Mouse (Mus musculus) embryonic facial prominence, embryonic 12.5 days (tissue): ENCODE measurements at regions not wholly inside any gene's neighbourhood (a gene's known extent, or its start where the extent isn't known, plus 50 kb on each side); places are given as distances from the start of the nearest gene placed in this dataset.
A peak's percentile ranks its signal among the peaks of the same experiment; 100 is the strongest.

Experiments used
- ATAC-seq: fragments of 200-750 bp; cut with Nextera tagmentation; 2 replicates; pipeline ENCODE4 v1.8.0; 2017; ENCODE audit not compliant: insufficient number of reproducible peaks, insufficient read depth, low FRiP score, low TSS enrichment
- H3K27ac ChIP-seq: fragments of 300-500 bp; sonication (generic); 2 replicates; pipeline ENCODE4 v1.5.1; 2016; ENCODE audit warnings: mild to moderate bottlenecking
- H3K27me3 ChIP-seq: fragments of 300-500 bp; sonication (generic); 2 replicates; pipeline ENCODE4 v1.6.1; 2016; ENCODE audit warnings: mild to moderate bottlenecking, moderate library complexity
- H3K36me3 ChIP-seq: fragments of 300-500 bp; sonication (generic); 2 replicates; pipeline ENCODE4 v1.6.1; 2016; ENCODE audit warnings: mild to moderate bottlenecking
- H3K4me1 ChIP-seq: fragments of 300-500 bp; sonication (generic); 2 replicates; pipeline ENCODE4 v1.6.1; 2016
- H3K4me2 ChIP-seq: fragments of 300-500 bp; sonication (generic); replicated peaks from 2 replicates; pipeline ENCODE4 v1.6.1; 2016; ENCODE audit warnings: mild to moderate bottlenecking, moderate library complexity
- H3K4me3 ChIP-seq: fragments of 300-500 bp; sonication (generic); 2 replicates; pipeline ENCODE4 v1.5.1; 2016; ENCODE audit warnings: mild to moderate bottlenecking
- H3K9ac ChIP-seq: fragments of 300-500 bp; sonication (generic); 2 replicates; pipeline ENCODE4 v1.6.1; 2016; ENCODE audit warnings: mild to moderate bottlenecking, moderate library complexity
- H3K9me3 ChIP-seq: fragments of 300-500 bp; sonication (generic); 2 replicates; pipeline ENCODE4 v1.6.1; 2016; ENCODE audit warnings: mild to moderate bottlenecking, moderate library complexity
- WGBS: fragments of 180-500 bp; shearing (Covaris S2); methylation state at CpG from one replicate; pipeline ENCODE4 v1.1.7; 2016; 5-methylcytosine and 5-hydroxymethylcytosine counted together

DNA sequence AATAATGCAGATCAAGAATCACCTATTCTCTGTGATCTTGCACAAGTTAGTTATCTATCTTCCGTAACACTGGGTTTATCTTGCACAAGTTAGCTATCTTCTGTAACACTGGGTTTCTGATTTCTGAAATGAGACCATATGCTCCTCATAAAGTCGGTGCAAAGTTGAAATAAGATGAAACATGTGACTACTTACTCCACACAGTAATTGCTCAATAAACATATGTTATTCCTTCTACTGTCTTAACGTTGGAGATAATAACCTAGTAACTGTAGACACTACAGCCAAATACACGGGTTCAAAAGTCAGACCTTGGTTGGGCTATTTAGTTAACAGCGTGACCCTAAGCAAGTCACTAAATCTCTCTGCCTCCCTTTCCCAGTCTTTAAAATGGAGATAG, 65.8 kb upstream of the Atp11b start:
- no peaks in the 10 kb centered on the region for H3K9me3 ChIP-seq
- WGBS: 65% methylated on average over 5 of the region's 5 CpGs
- no peaks in the 10 kb centered on the region for H3K36me3 ChIP-seq
- H3K27ac ChIP-seq: no peak overlapping the region
- no peak overlapping the region for H3K4me2 ChIP-seq
- H3K27me3 ChIP-seq: no peaks in the 10 kb centered on the region
- H3K9ac ChIP-seq: no peak overlapping the region
- H3K4me3 ChIP-seq: no peak overlapping the region
- ATAC-seq: no peak
- H3K4me1 ChIP-seq: no peaks in the 10 kb centered on the region

DNA sequence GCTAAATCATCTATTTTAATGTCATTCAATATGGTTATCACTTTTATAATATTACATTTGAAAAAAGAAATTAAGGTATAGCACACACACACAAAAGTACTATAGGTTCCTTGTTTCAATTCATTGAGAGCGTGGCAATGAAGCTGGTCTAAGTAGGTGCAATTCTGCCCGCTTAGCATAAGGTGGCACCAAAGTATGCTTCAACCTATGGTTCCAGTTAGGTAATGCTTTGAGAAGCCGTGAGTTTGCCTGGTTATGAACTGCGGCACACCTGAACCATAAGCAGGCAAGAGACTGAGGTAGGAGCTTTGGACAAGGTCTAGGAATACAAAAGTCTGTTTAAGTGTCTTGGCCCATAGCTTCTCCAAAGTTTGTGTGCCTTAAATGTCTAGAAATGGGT, 65.1 kb upstream of the Atp11b start:
- Histone ChIP-seq H3K36me3 (no peaks in the 10 kb centered on the region), H3K4me3 (no peak overlapping the region), H3K9me3 (no peaks in the 10 kb centered on the region), H3K9ac (no peak overlapping the region), H3K4me2 (no peak overlapping the region), H3K4me1 (no peaks in the 10 kb centered on the region), H3K27me3 (no peaks in the 10 kb centered on the region), H3K27ac (no peak overlapping the region)
- 25% methylated on average over 4 of the region's 4 CpGs for WGBS
- ATAC-seq: no peak

- WGBS: 33% methylated on average over 6 of the region's 6 CpGs
- H3K27ac ChIP-seq: no peak overlapping the region
- H3K36me3 ChIP-seq: no peaks in the 10 kb centered on the region
- H3K9ac ChIP-seq: no peak overlapping the region
- H3K4me2 ChIP-seq: no peak overlapping the region
- H3K4me1 ChIP-seq: no peaks in the 10 kb centered on the region
- ATAC-seq: peak; percentile 35; the same call in 1 of the 2 replicates
- H3K27me3 ChIP-seq: no peaks in the 10 kb centered on the region
- no peaks in the 10 kb centered on the region for H3K9me3 ChIP-seq
- no peak overlapping the region for H3K4me3 ChIP-seq
Measured at GRCm38 (mm10) chr3:35693039-35693438, 60.9 kb upstream of the Atp11b start.

GRCm38 (mm10) chr3:35693551-35693950, 60.4 kb upstream of the Atp11b start:
- no peak overlapping the region for H3K4me2 ChIP-seq
- ATAC-seq: no peak
- no peak overlapping the region for H3K27ac ChIP-seq
- 86% methylated on average over 12 of the region's 12 CpGs for WGBS
- H3K9ac ChIP-seq: no peak overlapping the region
- no peak overlapping the region for H3K4me3 ChIP-seq
- H3K9me3 ChIP-seq: no peaks in the 10 kb centered on the region
- H3K4me1 ChIP-seq: no peaks in the 10 kb centered on the region
- no peaks in the 10 kb centered on the region for H3K27me3 ChIP-seq
- no peaks in the 10 kb centered on the region for H3K36me3 ChIP-seq

GRCm38 (mm10) chr3:35694241-35694640, 59.7 kb upstream of the Atp11b start:
- WGBS: 76% methylated on average over 4 of the region's 4 CpGs
- no peaks in the 10 kb centered on the region for H3K36me3 ChIP-seq
- no peaks in the 10 kb centered on the region for H3K27me3 ChIP-seq
- H3K27ac ChIP-seq: no peak overlapping the region
- H3K4me3 ChIP-seq: no peak overlapping the region
- H3K9me3 ChIP-seq: no peaks in the 10 kb centered on the region
- no peak for ATAC-seq
- no peaks in the 10 kb centered on the region for H3K4me1 ChIP-seq
- H3K9ac ChIP-seq: no peak overlapping the region
- no peak overlapping the region for H3K4me2 ChIP-seq

- no peak for ATAC-seq
- H3K27ac ChIP-seq: no peak overlapping the region
- H3K36me3 ChIP-seq: no peaks in the 10 kb centered on the region
- no peak overlapping the region for H3K4me3 ChIP-seq
- H3K27me3 ChIP-seq: no peaks in the 10 kb centered on the region
- H3K4me1 ChIP-seq: no peaks in the 10 kb centered on the region
- H3K9ac ChIP-seq: no peak overlapping the region
- no peak overlapping the region for H3K4me2 ChIP-seq
- no peaks in the 10 kb centered on the region for H3K9me3 ChIP-seq
- 67% methylated on average over 3 of the region's 3 CpGs for WGBS
Measured at GRCm38 (mm10) chr3:35695859-35696258, 58.0 kb upstream of the Atp11b start.

- Histone ChIP-seq H3K27ac (no peak overlapping the region), H3K4me3 (no peak overlapping the region), H3K4me2 (no peak overlapping the region), H3K36me3 (no peaks in the 10 kb centered on the region), H3K4me1 (no peaks in the 10 kb centered on the region), H3K9ac (no peak overlapping the region), H3K27me3 (no peaks in the 10 kb centered on the region), H3K9me3 (no peaks in the 10 kb centered on the region)
- whole genome bisulfite sequencing: 90% methylated on average over 2 of the region's 2 CpGs
- no peak for ATAC-seq
Measured at GRCm38 (mm10) chr3:35699266-35699665, 54.6 kb upstream of the Atp11b start.

DNA sequence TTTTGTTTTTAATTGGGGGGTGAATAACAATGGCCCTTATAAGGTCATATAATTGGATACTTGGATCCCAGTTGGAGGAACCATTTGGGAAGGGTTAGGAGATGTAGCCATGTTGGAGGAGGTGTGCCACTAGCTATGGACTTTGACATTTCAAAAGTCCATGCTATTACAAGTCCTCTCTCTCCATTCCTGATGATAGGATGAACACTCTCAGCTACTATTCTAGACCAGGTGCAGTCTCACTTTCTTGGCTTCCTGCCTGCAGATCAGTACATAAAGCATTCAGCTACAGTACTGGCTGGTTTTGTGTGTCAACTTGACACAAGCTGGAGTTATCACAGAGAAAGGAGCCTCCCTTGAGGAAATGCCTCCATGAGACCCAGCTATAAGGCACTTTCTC, 53.9 kb upstream of the Atp11b start:
- H3K4me2 ChIP-seq: no peak overlapping the region
- no peaks in the 10 kb centered on the region for H3K36me3 ChIP-seq
- H3K9me3 ChIP-seq: no peaks in the 10 kb centered on the region
- H3K27ac ChIP-seq: no peak overlapping the region
- ATAC-seq: no peak
- no peak overlapping the region for H3K9ac ChIP-seq
- no peak overlapping the region for H3K4me3 ChIP-seq
- H3K27me3 ChIP-seq: no peaks in the 10 kb centered on the region
- no peaks in the 10 kb centered on the region for H3K4me1 ChIP-seq

DNA sequence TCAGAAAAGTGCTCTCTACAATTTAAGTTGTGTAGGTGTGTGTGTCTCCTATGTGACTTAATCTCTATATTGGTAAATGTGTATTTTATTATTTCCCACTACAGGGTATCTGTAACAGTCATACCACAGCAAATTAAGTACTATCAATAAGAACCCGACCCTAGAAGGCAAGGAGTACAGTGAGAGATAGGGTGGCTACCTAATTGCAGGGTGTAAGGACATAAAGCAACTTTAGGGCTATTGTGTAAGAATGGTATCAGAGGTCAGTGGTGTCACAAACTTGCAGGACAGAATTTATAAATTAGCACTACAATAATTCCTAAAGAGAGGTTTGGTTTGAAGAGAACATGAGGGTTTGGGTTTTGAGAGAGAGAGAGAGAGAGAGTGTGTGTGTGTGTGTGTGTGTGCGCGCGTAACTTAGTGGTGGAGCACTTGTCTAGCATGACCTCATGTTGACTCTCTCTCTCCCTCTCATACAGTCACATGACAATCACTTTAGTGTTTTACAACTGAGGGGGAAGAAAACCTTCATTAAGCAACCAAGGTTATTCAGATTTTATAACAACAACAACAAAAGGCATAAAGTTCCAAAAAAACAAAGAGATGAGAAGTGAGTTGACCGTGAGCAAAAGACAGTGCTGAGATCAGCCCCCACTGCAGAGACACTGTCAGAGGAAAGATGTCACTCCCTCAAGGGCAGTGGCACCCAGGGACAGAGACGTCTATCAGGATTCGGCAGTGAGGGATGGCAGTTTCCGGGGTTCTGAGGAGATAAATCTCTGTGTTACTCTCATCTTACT, 50.2 kb upstream of the Atp11b start:
- Histone ChIP-seq H3K9ac (no peak overlapping the region), H3K9me3 (no peaks in the 10 kb centered on the region), H3K27ac (no peak overlapping the region), H3K27me3 (no peaks in the 10 kb centered on the region), H3K4me2 (no peak overlapping the region), H3K4me3 (no peak overlapping the region), H3K36me3 (no peaks in the 10 kb centered on the region), H3K4me1 (no peaks in the 10 kb centered on the region)
- no peak for ATAC-seq
- WGBS: 77% methylated on average over 8 of the region's 8 CpGs
